Mouse (Mus musculus) limb, embryonic 11.5 days (tissue): Measurements from ENCODE around the gene Slc25a22. TPM values are rescaled to one million over a fixed set of nuclear protein-coding genes. Genes with fewer than 3 reads are reported as not detected.

ENCODE experiments used
- ATAC-seq: fragments of 200-750 bp; cut with Nextera tagmentation; 2 replicates; pipeline ENCODE4 v1.8.0; 2017; ENCODE audit warnings: low read depth; ENCODE audit not compliant: insufficient number of reproducible peaks, low FRiP score, low TSS enrichment
- DNase-seq: peaks from one replicate; pipeline ENCODE4 v3.0.0-alpha.2; 2015; ENCODE audit warnings: low spot score
- H3K27ac ChIP-seq: fragments of 300-500 bp; sonication (generic); replicated peaks from 2 replicates; pipeline ENCODE4 v1.5.1; 2014; ENCODE audit warnings: low read depth, mild to moderate bottlenecking, low read length
- H3K27me3 ChIP-seq: fragments of 300-500 bp; sonication (generic); 2 replicates; pipeline ENCODE4 v1.6.1; 2014; ENCODE audit warnings: mild to moderate bottlenecking, low read length, mixed read lengths; ENCODE audit not compliant: control insufficient read depth, insufficient read depth
- H3K36me3 ChIP-seq: fragments of 300-500 bp; sonication (generic); 2 replicates; pipeline ENCODE4 v1.6.1; 2014; ENCODE audit warnings: mild to moderate bottlenecking, low read length, moderate library complexity, mixed read lengths; ENCODE audit not compliant: control insufficient read depth, insufficient read depth
- H3K4me1 ChIP-seq: fragments of 300-500 bp; sonication (generic); 2 replicates; pipeline ENCODE4 v1.6.1; 2014; ENCODE audit warnings: low read length, mixed read lengths; ENCODE audit not compliant: control insufficient read depth, insufficient read depth
- H3K4me2 ChIP-seq: fragments of 300-500 bp; sonication (generic); 2 replicates; pipeline ENCODE4 v1.6.1; 2014; ENCODE audit warnings: low read depth, mild to moderate bottlenecking, moderate library complexity; ENCODE audit not compliant: severe bottlenecking
- H3K4me3 ChIP-seq: fragments of 300-500 bp; sonication (generic); 2 replicates; pipeline ENCODE4 v1.5.1; 2014; ENCODE audit warnings: low read depth, low read length
- H3K9ac ChIP-seq: fragments of 300-500 bp; sonication (generic); 2 replicates; pipeline ENCODE4 v1.6.1; 2014; ENCODE audit warnings: mild to moderate bottlenecking, low read length
- H3K9me3 ChIP-seq: fragments of 300-500 bp; sonication (generic); 2 replicates; pipeline ENCODE4 v1.6.1; 2016; ENCODE audit warnings: low read length; ENCODE audit not compliant: control insufficient read depth
- WGBS: fragments of 180-500 bp; shearing (Covaris S2); extraction: QIAGEN DNeasy Blood & Tissue Kit; methylation state at CpG from one replicate; pipeline ENCODE4 v1.1.7; 2014; 5-methylcytosine and 5-hydroxymethylcytosine counted together
- polyA plus RNA-seq: library from polyadenylated mRNA; unstranded; fragments of >200 nt; fragmentation: Nextera tagmentation; extraction: Ambion mirVana; gene quantifications from 2 replicates; pipeline ENCODE4 v1.2.1, GENCODE M21; 2014

Slc25a22 gene
- polyA plus RNA-seq, 1 experiment from 2014 or later: 34.8 TPM

GRCm38 (mm10) chr7:141432741-141433516, 4.8 kb downstream of the Slc25a22 start:
- ATAC-seq: no peak
- Histone ChIP-seq H3K4me2 (no peak overlapping the region), H3K9ac (no peak overlapping the region)

GRCm38 (mm10) chr7:141432186-141432611, 5.5 kb downstream of the Slc25a22 start:
- H3K27ac ChIP-seq: no peak overlapping the region
- no peak overlapping the region for H3K4me3 ChIP-seq
- no peak overlapping the region for H3K9ac ChIP-seq
- DNase-seq: no peak
- peaks cover 14% of the 10 kb centered on the region for H3K4me1 ChIP-seq
- 79% methylated on average over 8 of the region's 8 CpGs for WGBS
- no peaks in the 10 kb centered on the region for H3K27me3 ChIP-seq
- H3K36me3 ChIP-seq: no peaks in the 10 kb centered on the region; the same call in 1 of the 2 replicates
- no peaks in the 10 kb centered on the region for H3K9me3 ChIP-seq
- H3K4me2 ChIP-seq: no peak overlapping the region
- no peak for ATAC-seq

More at GRCm38 (mm10) chr7:141432741-141433516, 4.8 kb downstream of the Slc25a22 start:
- no peaks in the 10 kb centered on the region for H3K27me3 ChIP-seq
- H3K4me1 ChIP-seq: peaks cover 14% of the 10 kb centered on the region
- no peaks in the 10 kb centered on the region; the same call in 1 of the 2 replicates for H3K36me3 ChIP-seq
- DNase-seq: no peak
- no peak overlapping the region for H3K4me3 ChIP-seq
- WGBS: 86% methylated on average over 6 of the region's 6 CpGs
- H3K9me3 ChIP-seq: no peaks in the 10 kb centered on the region
- no peak overlapping the region for H3K27ac ChIP-seq

GRCm38 (mm10) chr7:141431434-141432185, 6.1 kb downstream of the Slc25a22 start:
- Histone ChIP-seq H3K36me3 (no peaks in the 10 kb centered on the region; the same call in 1 of the 2 replicates), H3K4me3 (no peak overlapping the region), H3K4me2 (no peak overlapping the region), H3K9me3 (no peaks in the 10 kb centered on the region), H3K9ac (no peak overlapping the region), H3K4me1 (peaks cover 12% of the 10 kb centered on the region), H3K27me3 (no peaks in the 10 kb centered on the region), H3K27ac (no peak overlapping the region)
- WGBS: 92% methylated on average over 18 of the region's 19 CpGs
- DNase-seq (no peak), ATAC-seq (no peak)

GRCm38 (mm10) chr7:141430585-141431240, 7.0 kb downstream of the Slc25a22 start:
- ATAC-seq (no peak), DNase-seq (no peak)
- H3K27me3 ChIP-seq: no peaks in the 10 kb centered on the region
- H3K4me1 ChIP-seq: peaks cover 12% of the 10 kb centered on the region
- H3K9me3 ChIP-seq: no peaks in the 10 kb centered on the region
- WGBS: 94% methylated on average over 9 of the region's 9 CpGs
- H3K36me3 ChIP-seq: no peaks in the 10 kb centered on the region; the same call in 1 of the 2 replicates
- H3K4me2 ChIP-seq: no peak overlapping the region
- no peak overlapping the region for H3K4me3 ChIP-seq
- no peak overlapping the region for H3K9ac ChIP-seq
- H3K27ac ChIP-seq: no peak overlapping the region

- 64% methylated on average over 9 of the region's 9 CpGs for WGBS
- Histone ChIP-seq H3K4me1 (peaks cover 12% of the 10 kb centered on the region), H3K27ac (no peak overlapping the region; the same call in 1 of the 2 replicates), H3K4me3 (no peak overlapping the region), H3K4me2 (peak overlapping the region; percentile 50; the same call in 1 of the 2 replicates), H3K27me3 (no peaks in the 10 kb centered on the region), H3K9ac (no peak overlapping the region), H3K36me3 (no peaks in the 10 kb centered on the region; the same call in 1 of the 2 replicates), H3K9me3 (no peaks in the 10 kb centered on the region)
- DNase-seq (no peak), ATAC-seq (no peak)
Observed at GRCm38 (mm10) chr7:141429840-141430584, 7.7 kb downstream of the Slc25a22 start.

- Histone ChIP-seq H3K4me3 (peak within 1 kb of the TSS; percentile 34), H3K27ac (no peak within 1 kb of the TSS; the same call in 1 of the 2 replicates), H3K4me2 (peak within 1 kb of the TSS; percentile 50), H3K27me3 (no peaks in the 10 kb centered on the region), H3K9me3 (no peaks in the 10 kb centered on the region), H3K36me3 (no peaks in the 10 kb centered on the region; the same call in 1 of the 2 replicates), H3K4me1 (peaks cover 5% of the 10 kb centered on the region), H3K9ac (0 out of 2 replicates have a peak within 1 kb of the TSS, but pooled peaks have one; percentile 27)
- 3% methylated on average over 19 of the region's 19 CpGs for WGBS
- ATAC-seq (peak; percentile 74; the same call in 1 of the 2 replicates), DNase-seq (peak; percentile 79)
Observed at GRCm38 (mm10) chr7:141429310-141429709, 8.4 kb downstream of the Slc25a22 start, which contains the start of gene Cend1. Gene Cend1, minus strand, starts transcription at chr7:141429491.

- Histone ChIP-seq H3K27ac (no peak overlapping the region), H3K9ac (0 out of 2 replicates have a peak overlapping the region, but pooled peaks have one; percentile 27), H3K4me2 (peak overlapping the region; percentile 50), H3K9me3 (no peaks in the 10 kb centered on the region), H3K4me3 (peak overlapping the region; percentile 34), H3K36me3 (no peaks in the 10 kb centered on the region; the same call in 1 of the 2 replicates), H3K27me3 (no peaks in the 10 kb centered on the region), H3K4me1 (peaks cover 4% of the 10 kb centered on the region; the same call in 1 of the 2 replicates)
- ATAC-seq: no peak
- no peak for DNase-seq
- WGBS: 54% methylated on average over 5 of the region's 5 CpGs
Observed at GRCm38 (mm10) chr7:141428701-141429100, 9.0 kb downstream of the Slc25a22 start.
